Mouse (Mus musculus): ENCODE measurements around the gene Wdr76. TPM values are rescaled to one million over a fixed set of nuclear protein-coding genes. Genes with fewer than 3 reads are reported as not detected.

Wdr76 gene
- polyA plus RNA-seq, 1 experiment: 2.4 TPM

GRCm38 (mm10) chr2:121587523-121588308, 81.2 kb downstream of the Wdr76 start:
- no peak overlapping the region for H3ac ChIP-seq (ENCODE audit: control insufficient read depth, insufficient read length)
- H3K27me3 ChIP-seq (ENCODE audit: control insufficient read depth, insufficient read depth, insufficient read length): no peaks in the 10 kb centered on the region
- H3K79me2 ChIP-seq (ENCODE audit: control insufficient read depth, insufficient read depth): no peaks in the 10 kb centered on the region
- TF ChIP-seq REST (IDR thresholded peaks at IDR 0.05; ENCODE audit: insufficient read depth, insufficient read length) (no peak), MYOG (IDR thresholded peaks at IDR 0.05; ENCODE audit: control insufficient read depth in 1 of 3, insufficient read depth in 1 of 3, insufficient read length in 2 of 3, low read depth in 2 of 3) (no peak), MYOD1 (IDR thresholded peaks at IDR 0.05; ENCODE audit: control insufficient read depth in 1 of 3, insufficient read length in 2 of 3, low read depth in 2 of 3) (peak in 1 of 3 experiments; percentile 65), CEBPB (IDR thresholded peaks at IDR 0.05; ENCODE audit: insufficient read depth, poor library complexity, severe bottlenecking) (no peak), TCF3 (IDR thresholded peaks at IDR 0.05; ENCODE audit: insufficient read length, low read depth) (no peak)
- no peaks in the 10 kb centered on the region for H3K36me3 ChIP-seq (ENCODE audit: control insufficient read depth, insufficient read depth)
- H3K4me2 ChIP-seq (ENCODE audit: low read depth): peak overlapping the region; percentile 61
- H3K4me3 ChIP-seq: no peak overlapping the region

GRCm38 (mm10) chr2:121588309-121588694, 81.8 kb downstream of the Wdr76 start:
- TF ChIP-seq TCF12 (IDR thresholded peaks at IDR 0.05; ENCODE audit: insufficient read depth, poor library complexity, severe bottlenecking) (no peak), REST (IDR thresholded peaks at IDR 0.05; ENCODE audit: insufficient read depth, insufficient read length) (no peak), USF1 (IDR thresholded peaks at IDR 0.05; ENCODE audit: low read depth) (no peak), MYOD1 (IDR thresholded peaks at IDR 0.05; ENCODE audit: control insufficient read depth in 1 of 3, insufficient read length in 2 of 3, low read depth in 2 of 3) (peak in 1 of 3 experiments; percentile 5), MAX (IDR thresholded peaks at IDR 0.05; ENCODE audit: low read depth) (no peak), MYOG (IDR thresholded peaks at IDR 0.05; ENCODE audit: control insufficient read depth in 1 of 3, insufficient read depth in 1 of 3, insufficient read length in 2 of 3, low read depth in 2 of 3) (no peak)
- Histone ChIP-seq H3K27me3 (ENCODE audit: control insufficient read depth, insufficient read depth, insufficient read length) (no peaks in the 10 kb centered on the region), H3K4me3 (no peak overlapping the region), H3K4me2 (ENCODE audit: low read depth) (peak overlapping the region; percentile 61), H3K79me2 (ENCODE audit: control insufficient read depth, insufficient read depth) (no peaks in the 10 kb centered on the region), H3K36me3 (ENCODE audit: control insufficient read depth, insufficient read depth) (no peaks in the 10 kb centered on the region), H3ac (ENCODE audit: control insufficient read depth, insufficient read length) (no peak overlapping the region)

- H3K4me2 ChIP-seq (ENCODE audit: low read depth): peak overlapping the region; percentile 72
- no peaks in the 10 kb centered on the region for H3K36me3 ChIP-seq (ENCODE audit: control insufficient read depth, insufficient read depth)
- no peaks in the 10 kb centered on the region for H3K79me2 ChIP-seq (ENCODE audit: control insufficient read depth, insufficient read depth)
- no peak overlapping the region for H3ac ChIP-seq (ENCODE audit: control insufficient read depth, insufficient read length)
- H3K4me3 ChIP-seq: no peak overlapping the region
- H3K27me3 ChIP-seq (ENCODE audit: control insufficient read depth, insufficient read depth, insufficient read length): no peaks in the 10 kb centered on the region
- TF ChIP-seq E2F4 (IDR thresholded peaks at IDR 0.05; ENCODE audit: insufficient read depth): no peak
- TF ChIP-seq MAX (IDR thresholded peaks at IDR 0.05; ENCODE audit: low read depth): no peak
- no peak for TF ChIP-seq SRF (IDR thresholded peaks at IDR 0.05; ENCODE audit: control insufficient read depth, insufficient read length, low read depth)
- TF ChIP-seq CEBPB (IDR thresholded peaks at IDR 0.05; ENCODE audit: insufficient read depth, poor library complexity, severe bottlenecking): no peak
- no peak for TF ChIP-seq POLR2A (IDR thresholded peaks at IDR 0.05; ENCODE audit: insufficient read length, low read depth)
- TF ChIP-seq TCF12 (IDR thresholded peaks at IDR 0.05; ENCODE audit: insufficient read depth, poor library complexity, severe bottlenecking): no peak
- TF ChIP-seq POLR2AphosphoS2 (IDR thresholded peaks at IDR 0.05; ENCODE audit: insufficient read length, low read depth): no peak
- no peak for TF ChIP-seq TCF3 (IDR thresholded peaks at IDR 0.05; ENCODE audit: insufficient read length, low read depth)
- no peak for TF ChIP-seq MYOD1 (IDR thresholded peaks at IDR 0.05; ENCODE audit: control insufficient read depth in 1 of 3, insufficient read length in 2 of 3, low read depth in 2 of 3)
- no peak for TF ChIP-seq MYOG (IDR thresholded peaks at IDR 0.05; ENCODE audit: control insufficient read depth in 1 of 3, insufficient read depth in 1 of 3, insufficient read length in 2 of 3, low read depth in 2 of 3)
- TF ChIP-seq USF1 (IDR thresholded peaks at IDR 0.05; ENCODE audit: low read depth): no peak
- no peak for TF ChIP-seq REST (IDR thresholded peaks at IDR 0.05; ENCODE audit: insufficient read depth, insufficient read length)
Observed at GRCm38 (mm10) chr2:121594131-121594530, 87.6 kb downstream of the Wdr76 start.

Other genes with a start within 250 kb of the Wdr76 start
- 22.7 TPM for gene Trp53bp1, start 235.3 kb upstream of the Wdr76 start, polyA plus RNA-seq (2012; fragmentation: generic; extraction: Trizol)
- gene Map1a, start 217.1 kb upstream of the Wdr76 start, polyA plus RNA-seq (2012; fragmentation: generic; extraction: Trizol): 40.7 TPM
- 7.2 TPM for gene Ppip5k1, start 151.3 kb upstream of the Wdr76 start, polyA plus RNA-seq (2012; fragmentation: generic; extraction: Trizol)
- not detected for gene Ckmt1, start 149.0 kb upstream of the Wdr76 start, polyA plus RNA-seq (2012; fragmentation: generic; extraction: Trizol)
- gene Strc, start 119.6 kb upstream of the Wdr76 start, polyA plus RNA-seq (2012; fragmentation: generic; extraction: Trizol): not detected
- gene Pdia3, start 92.9 kb upstream of the Wdr76 start, polyA plus RNA-seq (2012; fragmentation: generic; extraction: Trizol): 130 TPM
- gene Catsper2, start 92.9 kb upstream of the Wdr76 start, polyA plus RNA-seq (2012; fragmentation: generic; extraction: Trizol): 1.5 TPM
- 0.05 TPM for gene Ell3, start 62.4 kb upstream of the Wdr76 start, polyA plus RNA-seq (2012; fragmentation: generic; extraction: Trizol)
- 891 TPM for gene Serf2, start 57.5 kb upstream of the Wdr76 start, polyA plus RNA-seq (2012; fragmentation: generic; extraction: Trizol)
- 26.4 TPM for gene Hypk, start 53.4 kb upstream of the Wdr76 start, polyA plus RNA-seq (2012; fragmentation: generic; extraction: Trizol)
- gene Serinc4, start 49.9 kb upstream of the Wdr76 start, polyA plus RNA-seq (2012; fragmentation: generic; extraction: Trizol): 0.32 TPM
- gene Mfap1b, start 32.7 kb upstream of the Wdr76 start, polyA plus RNA-seq (2012; fragmentation: generic; extraction: Trizol): 13.1 TPM
- 9.3 TPM for gene Mfap1a, start 58 bp upstream of the Wdr76 start, polyA plus RNA-seq (2012; fragmentation: generic; extraction: Trizol)